Mouse (Mus musculus) monocyte, adult 59 days (primary cell): ENCODE results near the gene H2-Eb1. TPM values are rescaled to one million over a fixed set of nuclear protein-coding genes. Genes with fewer than 3 reads are reported as not detected.

Experiments
- total RNA-seq, 2 experiments: library from RNA; stranded (reverse); gene quantifications; one replicate each; pipeline ENCODE4 v1.2.4; 2023

H2-Eb1 gene
- 1,000 to 10,000 TPM; 1,510 to 1,965 TPM for total RNA-seq

GRCm38 (mm10) chr17:34305380-34306030, at the start of gene H2-Eb1:
H2-Eb1 (plus strand) TSS chr17:34305867.

GRCm38 (mm10) chr17:34257594-34258375, 47.9 kb upstream of the H2-Eb1 start, which contains the start of gene H2-Ab1:
H2-Ab1 (plus strand) TSS chr17:34257689.

GRCm38 (mm10) chr17:34287648-34288047, 18.0 kb upstream of the H2-Eb1 start, which contains the start of gene H2-Aa:
H2-Aa (minus strand) TSS chr17:34287823.

GRCm38 (mm10) chr17:34325436-34325835, 19.8 kb downstream of the H2-Eb1 start, which contains the start of gene H2-Eb2:
H2-Eb2 (plus strand) TSS chr17:34325665.

GRCm38 (mm10) chr17:34354539-34354938, 48.9 kb downstream of the H2-Eb1 start, which contains the start of gene Btnl2:
Btnl2 (plus strand) TSS chr17:34354822.

Other genes with a start within 250 kb of the H2-Eb1 start
- gene H2-Oa, start 213.5 kb upstream of the H2-Eb1 start, total RNA-seq, result 10 to 100 TPM; 12.2 to 18.9 TPM
- gene H2-DMa, start 186.3 kb upstream of the H2-Eb1 start, total RNA-seq, result 100 to 1,000 TPM; 345 to 355 TPM
- gene Brd2, start 183.2 kb upstream of the H2-Eb1 start, total RNA-seq, result 100 to 1,000 TPM; 367 to 380 TPM
- gene H2-DMb2, start 162.6 kb upstream of the H2-Eb1 start, total RNA-seq, result 10 to 100 TPM; 88.6 to 96.9 TPM
- 100 to 1,000 TPM; 301 to 308 TPM for gene H2-DMb1, start 152.8 kb upstream of the H2-Eb1 start, total RNA-seq
- 10 to 100 TPM; 93.6 to 93.9 TPM for gene Tap1, start 118.3 kb upstream of the H2-Eb1 start, total RNA-seq
- gene Psmb9, start 118.1 kb upstream of the H2-Eb1 start, total RNA-seq, result 100 to 1,000 TPM in 1 of 2 experiments, 10 to 100 TPM in 1; 88.7 to 100 TPM
- gene Psmb8, start 108.1 kb upstream of the H2-Eb1 start, total RNA-seq, result 100 to 1,000 TPM; 199 to 211 TPM
- gene Tap2, start 102.3 kb upstream of the H2-Eb1 start, total RNA-seq, result 10 to 100 TPM; 71.7 to 73.7 TPM
- 10 to 100 TPM; 17.9 to 22.0 TPM for gene H2-Ob, start 67.0 kb upstream of the H2-Eb1 start, total RNA-seq
- gene H2-Ab1, start 48.2 kb upstream of the H2-Eb1 start, total RNA-seq, result 1,000 to 10,000 TPM; 2,645 to 2,891 TPM
- 1,000 to 10,000 TPM; 2,348 to 2,964 TPM for gene H2-Aa, start 18.0 kb upstream of the H2-Eb1 start, total RNA-seq
- 1 to 10 TPM; 2.3 TPM for gene H2-Eb2, start 19.8 kb downstream of the H2-Eb1 start, total RNA-seq
- gene Btnl2, start 49.0 kb downstream of the H2-Eb1 start, total RNA-seq, result 1 to 10 TPM; 3.3 to 3.8 TPM
- under 1 TPM; 0.45 to 0.58 TPM for gene Btnl1, start 71.3 kb downstream of the H2-Eb1 start, total RNA-seq
- 1 to 10 TPM in 1 of 2 experiments, not detected in 1; 1.3 TPM for gene BC051142, start 93.0 kb downstream of the H2-Eb1 start, total RNA-seq
- gene Btnl4, start 171.5 kb downstream of the H2-Eb1 start, total RNA-seq, result 1 to 10 TPM; 2.7 to 3.6 TPM
- gene Btnl6, start 211.5 kb downstream of the H2-Eb1 start, total RNA-seq, result 1 to 10 TPM; 2.4 to 2.8 TPM